Mouse (Mus musculus): Measurements from ENCODE around the gene Os9. TPM values are rescaled to one million over a fixed set of nuclear protein-coding genes. Genes with fewer than 3 reads are reported as not detected.

Gene Os9
- polyA plus RNA-seq, 1 experiment from 2014 or later, result 47.5 TPM

DNA sequence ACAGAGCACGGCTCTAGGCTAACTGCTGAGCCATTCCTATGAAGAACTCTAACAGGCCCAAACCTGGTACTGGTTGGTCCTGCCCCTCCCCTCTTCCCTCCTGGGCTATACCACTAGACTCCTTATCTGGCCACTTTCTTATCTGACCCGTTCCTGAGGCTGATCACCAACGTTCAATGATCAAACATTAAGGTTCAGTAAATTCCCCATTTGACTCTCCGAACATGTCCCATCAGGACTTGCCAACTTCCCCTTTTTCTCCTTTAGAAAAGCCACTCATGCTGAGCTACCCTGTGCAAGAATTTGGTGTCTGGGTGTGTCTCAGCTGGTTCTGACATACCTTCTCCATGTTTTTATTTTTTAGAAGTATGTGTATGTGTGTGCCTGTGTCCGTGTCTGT, 5.6 kb upstream of the Os9 start:
- WGBS, result 73% methylated on average over 5 of the region's 5 CpGs
- H3K9ac ChIP-seq (ENCODE audit: low read depth, low read length), result no peak overlapping the region
- no peak overlapping the region for H3K27ac ChIP-seq (ENCODE audit: low read depth, low read length)
- H3K4me2 ChIP-seq (replicated peaks; ENCODE audit: low read depth, low read length), result no peak overlapping the region
- H3K9me3 ChIP-seq (ENCODE audit: control insufficient read depth, low read length), result no peaks in the 10 kb centered on the region
- no peaks in the 10 kb centered on the region for H3K27me3 ChIP-seq (ENCODE audit: control insufficient read depth, insufficient read depth, low read length)
- H3K4me1 ChIP-seq (ENCODE audit: control insufficient read depth, insufficient read depth, low read length), result 0 out of 2 replicates have a peak, but pooled peaks cover 2% of the 10 kb centered on the region
- ATAC-seq (ENCODE audit: low FRiP score, low TSS enrichment), result no peak
- H3K4me3 ChIP-seq (ENCODE audit: low read length), result no peak overlapping the region
- no peaks in the 10 kb centered on the region for H3K36me3 ChIP-seq (ENCODE audit: control insufficient read depth, insufficient read depth, low read length)

DNA sequence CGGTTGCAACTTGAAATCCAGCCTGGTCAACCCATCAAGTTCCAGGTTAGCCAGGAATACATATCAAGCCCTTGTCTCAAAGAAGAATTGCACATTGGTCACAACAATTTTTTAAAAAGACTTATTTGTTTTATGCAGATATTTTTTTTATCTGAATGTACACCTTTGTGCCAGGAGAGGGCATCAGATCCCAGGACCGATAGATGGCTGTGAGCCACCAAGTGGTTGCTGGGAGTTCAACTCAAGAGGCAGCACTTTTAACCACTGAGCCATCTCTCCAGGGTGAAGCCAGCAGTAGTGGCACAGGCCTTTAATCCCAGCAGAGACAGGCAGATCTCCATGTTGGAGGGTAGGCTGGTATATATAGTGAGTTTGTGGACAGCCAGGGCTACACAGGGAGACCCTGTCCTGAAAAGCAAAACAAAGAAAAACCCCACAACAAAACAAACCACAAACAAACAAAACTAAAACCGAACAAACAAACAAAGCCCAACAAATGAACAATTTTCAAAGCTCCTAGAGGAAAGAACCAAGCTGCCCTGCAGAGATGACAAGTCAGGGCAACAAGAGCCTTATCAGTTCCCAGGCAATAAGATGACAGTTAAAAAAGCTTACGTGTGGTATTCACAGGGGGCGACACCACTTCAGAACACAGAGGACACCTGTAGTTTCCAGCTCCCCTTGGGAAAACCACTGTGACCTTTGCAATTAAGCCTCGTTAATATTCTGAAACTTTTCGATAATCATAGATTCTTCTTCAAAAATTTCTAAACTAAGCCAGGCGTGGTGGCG, 4.5 kb upstream of the Os9 start:
- Histone ChIP-seq H3K36me3 (ENCODE audit: control insufficient read depth, insufficient read depth, low read length) (no peaks in the 10 kb centered on the region), H3K9me3 (ENCODE audit: control insufficient read depth, low read length) (no peaks in the 10 kb centered on the region), H3K27ac (ENCODE audit: low read depth, low read length) (no peak overlapping the region), H3K4me3 (ENCODE audit: low read length) (no peak overlapping the region), H3K4me2 (replicated peaks; ENCODE audit: low read depth, low read length) (no peak overlapping the region), H3K27me3 (ENCODE audit: control insufficient read depth, insufficient read depth, low read length) (no peaks in the 10 kb centered on the region), H3K4me1 (ENCODE audit: control insufficient read depth, insufficient read depth, low read length) (peaks cover 2% of the 10 kb centered on the region; the same call in 1 of the 2 replicates), H3K9ac (ENCODE audit: low read depth, low read length) (no peak overlapping the region)
- 79% methylated on average over 9 of the region's 9 CpGs for WGBS
- no peak for ATAC-seq (ENCODE audit: low FRiP score, low TSS enrichment)

DNA sequence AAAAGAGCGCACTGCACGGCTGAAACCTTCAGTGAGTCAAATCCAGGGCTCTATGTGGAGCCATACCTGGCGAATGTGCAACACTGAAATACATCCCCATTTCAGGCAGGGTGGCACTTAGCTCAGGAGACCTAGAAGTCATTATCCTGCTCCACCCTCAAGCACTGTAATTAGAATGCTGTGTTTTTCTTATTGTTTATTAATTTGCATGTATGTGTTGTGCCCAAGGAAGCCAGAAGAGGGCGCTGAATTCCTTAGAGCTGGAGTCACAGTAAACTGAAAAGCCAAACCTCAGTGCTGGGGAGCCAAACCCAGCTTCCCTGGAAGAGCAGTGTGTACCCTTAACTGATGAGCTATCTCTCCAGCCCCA, 2.5 kb upstream of the Os9 start:
- Histone ChIP-seq H3K4me2 (replicated peaks; ENCODE audit: low read depth, low read length) (peak overlapping the region; percentile 53), H3K27me3 (ENCODE audit: control insufficient read depth, insufficient read depth, low read length) (no peaks in the 10 kb centered on the region), H3K9ac (ENCODE audit: low read depth, low read length) (peak overlapping the region; percentile 35; the same call in 1 of the 2 replicates), H3K4me1 (ENCODE audit: control insufficient read depth, insufficient read depth, low read length) (peaks cover 9% of the 10 kb centered on the region; the same call in 1 of the 2 replicates), H3K36me3 (ENCODE audit: control insufficient read depth, insufficient read depth, low read length) (peaks cover 6% of the 10 kb centered on the region; the same call in 1 of the 2 replicates), H3K9me3 (ENCODE audit: control insufficient read depth, low read length) (no peaks in the 10 kb centered on the region), H3K4me3 (ENCODE audit: low read length) (peak overlapping the region; percentile 22), H3K27ac (ENCODE audit: low read depth, low read length) (no peak overlapping the region)
- 14% methylated on average over 4 of the region's 4 CpGs for WGBS
- ATAC-seq (ENCODE audit: low FRiP score, low TSS enrichment), result no peak

DNA sequence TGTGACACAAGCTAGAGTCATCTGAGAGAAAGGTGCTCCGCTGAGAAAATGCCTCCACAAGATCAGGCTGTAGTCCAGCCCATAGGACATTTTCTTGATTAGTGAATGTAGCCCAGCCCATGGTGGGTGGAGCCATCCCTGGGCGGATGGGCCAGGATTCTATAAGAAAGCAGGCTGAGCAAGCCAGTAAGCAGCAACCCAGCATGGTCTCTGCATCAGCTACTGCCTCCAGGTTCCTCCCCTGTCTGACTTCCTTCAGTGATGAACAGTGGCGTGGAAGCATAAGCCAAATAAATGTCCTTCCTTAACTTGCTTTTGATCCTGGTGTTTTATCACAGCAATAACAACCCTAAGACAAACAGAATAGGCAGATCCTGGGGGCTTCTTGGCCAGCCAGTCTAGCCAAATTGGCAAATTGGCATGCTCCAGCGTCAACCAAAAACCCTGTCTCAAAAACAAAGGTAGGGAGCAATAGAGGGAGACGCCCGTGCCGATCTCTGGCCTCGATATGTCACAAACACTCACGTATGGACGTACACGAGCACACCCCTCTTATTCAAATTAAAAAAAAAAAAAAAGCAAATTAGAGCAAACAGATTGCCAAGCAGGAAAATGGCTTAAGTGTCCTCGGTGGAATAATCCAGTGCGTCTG, 2.0 kb upstream of the Os9 start:
- no peak overlapping the region for H3K27ac ChIP-seq (ENCODE audit: low read depth, low read length)
- peak overlapping the region; percentile 35; the same call in 1 of the 2 replicates for H3K9ac ChIP-seq (ENCODE audit: low read depth, low read length)
- peaks cover 10% of the 10 kb centered on the region; the same call in 1 of the 2 replicates for H3K36me3 ChIP-seq (ENCODE audit: control insufficient read depth, insufficient read depth, low read length)
- ATAC-seq (ENCODE audit: low FRiP score, low TSS enrichment), result no peak
- H3K4me3 ChIP-seq (ENCODE audit: low read length), result peak overlapping the region; percentile 22
- H3K4me2 ChIP-seq (replicated peaks; ENCODE audit: low read depth, low read length), result peak overlapping the region; percentile 53
- H3K9me3 ChIP-seq (ENCODE audit: control insufficient read depth, low read length), result no peaks in the 10 kb centered on the region
- H3K4me1 ChIP-seq (ENCODE audit: control insufficient read depth, insufficient read depth, low read length), result peaks cover 9% of the 10 kb centered on the region; the same call in 1 of the 2 replicates
- WGBS, result 11% methylated on average over 13 of the region's 13 CpGs
- no peaks in the 10 kb centered on the region for H3K27me3 ChIP-seq (ENCODE audit: control insufficient read depth, insufficient read depth, low read length)

DNA sequence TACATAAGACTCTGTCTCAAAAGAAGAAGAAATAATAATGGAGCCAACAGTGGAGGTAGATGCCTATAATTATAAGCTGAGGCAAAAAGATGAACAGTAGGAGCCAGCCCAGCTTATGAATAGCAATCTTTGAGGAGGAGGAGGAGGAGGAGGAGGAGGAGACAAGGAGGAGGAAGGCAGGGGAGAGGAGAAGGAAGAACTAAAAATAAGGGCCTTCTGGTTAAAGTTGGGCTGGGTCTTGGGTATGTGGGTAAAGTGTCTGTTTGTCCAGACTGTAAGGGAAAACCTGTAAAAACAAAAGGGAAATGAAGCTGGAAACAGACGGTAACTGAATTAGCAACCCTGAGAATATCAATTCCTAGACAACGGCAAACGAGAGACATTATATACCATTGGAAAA, 1.1 kb upstream of the Os9 start:
- H3K36me3 ChIP-seq (ENCODE audit: control insufficient read depth, insufficient read depth, low read length), result peaks cover 19% of the 10 kb centered on the region; the same call in 1 of the 2 replicates
- WGBS, result 82% methylated on average over 3 of the region's 3 CpGs
- no peaks in the 10 kb centered on the region for H3K9me3 ChIP-seq (ENCODE audit: control insufficient read depth, low read length)
- H3K4me1 ChIP-seq (ENCODE audit: control insufficient read depth, insufficient read depth, low read length), result peaks cover 9% of the 10 kb centered on the region; the same call in 1 of the 2 replicates
- no peak overlapping the region for H3K27ac ChIP-seq (ENCODE audit: low read depth, low read length)
- H3K4me2 ChIP-seq (replicated peaks; ENCODE audit: low read depth, low read length), result no peak overlapping the region
- no peak overlapping the region for H3K4me3 ChIP-seq (ENCODE audit: low read length)
- H3K27me3 ChIP-seq (ENCODE audit: control insufficient read depth, insufficient read depth, low read length), result no peaks in the 10 kb centered on the region
- ATAC-seq (ENCODE audit: low FRiP score, low TSS enrichment), result no peak
- no peak overlapping the region for H3K9ac ChIP-seq (ENCODE audit: low read depth, low read length)

DNA sequence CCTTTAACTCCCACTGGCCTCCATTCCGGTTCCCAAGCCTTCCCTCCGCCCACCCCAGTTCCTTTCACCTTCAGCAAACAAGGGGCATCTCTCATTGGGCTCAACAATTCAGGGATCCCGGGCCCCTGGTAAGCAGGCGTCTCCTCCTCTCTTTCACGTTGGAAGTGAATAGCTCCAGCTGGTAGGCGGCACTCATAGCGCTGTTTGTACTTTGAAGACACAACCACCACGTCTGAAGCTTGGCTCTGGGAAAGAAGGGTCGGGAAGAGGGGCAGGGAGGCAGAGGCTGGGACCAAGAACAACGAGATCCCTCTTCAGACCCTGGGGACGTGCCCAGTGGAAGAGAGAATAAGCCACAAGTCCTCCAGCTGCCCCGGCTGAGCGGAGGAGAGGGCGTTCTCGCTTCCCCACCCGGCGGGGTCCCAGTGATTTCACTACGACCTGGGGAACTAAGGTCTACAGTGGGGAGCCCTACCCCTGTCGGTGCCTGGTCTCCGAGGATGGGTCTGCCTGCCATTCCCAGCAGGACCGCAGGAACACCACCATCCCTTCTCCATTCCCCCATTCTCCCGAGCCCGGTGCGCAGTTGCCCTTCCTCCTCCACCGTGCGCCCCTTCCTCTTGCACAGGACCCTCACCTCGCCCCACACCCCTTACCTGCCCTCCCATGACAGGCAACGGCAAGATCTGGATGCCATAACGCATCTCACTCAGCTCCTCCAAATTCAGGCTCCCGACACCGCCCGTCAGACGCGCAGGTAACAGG, 448 bp downstream of the Os9 start:
- peak; percentile 42 for ATAC-seq (ENCODE audit: low FRiP score, low TSS enrichment)
- Histone ChIP-seq H3K27ac (ENCODE audit: low read depth, low read length) (no peak overlapping the region), H3K4me2 (replicated peaks; ENCODE audit: low read depth, low read length) (peak overlapping the region; percentile 93), H3K36me3 (ENCODE audit: control insufficient read depth, insufficient read depth, low read length) (peaks cover 27% of the 10 kb centered on the region; the same call in 1 of the 2 replicates), H3K9ac (ENCODE audit: low read depth, low read length) (peak overlapping the region; percentile 76), H3K27me3 (ENCODE audit: control insufficient read depth, insufficient read depth, low read length) (no peaks in the 10 kb centered on the region), H3K9me3 (ENCODE audit: control insufficient read depth, low read length) (no peaks in the 10 kb centered on the region), H3K4me3 (ENCODE audit: low read length) (peak overlapping the region; percentile 87), H3K4me1 (ENCODE audit: control insufficient read depth, insufficient read depth, low read length) (peaks cover 9% of the 10 kb centered on the region; the same call in 1 of the 2 replicates)
- 3% methylated on average over 34 of the region's 34 CpGs for WGBS

DNA sequence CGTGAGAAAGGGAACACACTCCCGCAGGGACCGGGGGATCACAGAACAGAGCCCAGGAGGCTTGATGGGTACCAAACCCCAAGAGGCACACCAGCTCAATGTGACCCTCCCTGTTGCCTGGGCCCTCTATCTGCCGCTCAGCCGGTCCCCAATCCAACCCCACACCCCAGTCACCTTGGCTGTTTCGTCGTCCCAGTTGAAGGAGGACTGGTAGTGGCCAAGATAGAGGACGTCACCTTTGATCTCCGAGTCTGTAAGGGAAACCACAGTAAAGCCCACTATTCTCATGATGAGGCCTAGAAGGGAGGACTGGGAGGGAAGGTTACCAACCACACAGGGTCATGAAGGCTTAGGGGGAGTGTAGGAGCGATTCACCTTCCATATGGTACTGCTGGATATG, 1.7 kb downstream of the Os9 start:
- H3K4me1 ChIP-seq (ENCODE audit: control insufficient read depth, insufficient read depth, low read length), result peaks cover 9% of the 10 kb centered on the region; the same call in 1 of the 2 replicates
- WGBS, result 76% methylated on average over 10 of the region's 10 CpGs
- no peak overlapping the region for H3K4me3 ChIP-seq (ENCODE audit: low read length)
- no peaks in the 10 kb centered on the region for H3K9me3 ChIP-seq (ENCODE audit: control insufficient read depth, low read length)
- peaks cover 27% of the 10 kb centered on the region; the same call in 1 of the 2 replicates for H3K36me3 ChIP-seq (ENCODE audit: control insufficient read depth, insufficient read depth, low read length)
- H3K4me2 ChIP-seq (replicated peaks; ENCODE audit: low read depth, low read length), result no peak overlapping the region
- H3K27ac ChIP-seq (ENCODE audit: low read depth, low read length), result no peak overlapping the region
- H3K9ac ChIP-seq (ENCODE audit: low read depth, low read length), result no peak overlapping the region
- no peak for ATAC-seq (ENCODE audit: low FRiP score, low TSS enrichment)
- H3K27me3 ChIP-seq (ENCODE audit: control insufficient read depth, insufficient read depth, low read length), result no peaks in the 10 kb centered on the region

DNA sequence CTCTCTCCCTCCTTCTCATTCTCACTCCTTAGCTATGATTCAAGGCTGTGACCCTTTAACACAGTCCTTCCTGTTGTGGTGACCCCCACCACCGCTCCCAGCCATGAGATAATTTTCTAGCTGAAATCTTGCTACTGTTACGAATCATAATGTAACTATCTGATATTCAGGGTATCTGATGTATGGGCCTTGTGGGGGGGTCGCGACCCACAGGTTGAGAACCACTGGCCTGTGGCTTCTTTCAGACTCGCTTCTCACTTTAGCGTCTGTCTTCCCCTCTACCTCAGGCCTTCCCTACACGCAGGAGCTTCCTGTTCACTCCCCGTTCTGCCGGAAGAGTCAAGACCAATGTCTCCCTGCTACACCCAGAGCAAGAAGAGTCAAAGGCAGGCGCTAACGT, 2.5 kb downstream of the Os9 start:
- peaks cover 27% of the 10 kb centered on the region; the same call in 1 of the 2 replicates for H3K36me3 ChIP-seq (ENCODE audit: control insufficient read depth, insufficient read depth, low read length)
- H3K9me3 ChIP-seq (ENCODE audit: control insufficient read depth, low read length), result no peaks in the 10 kb centered on the region
- WGBS, result 88% methylated on average over 11 of the region's 11 CpGs
- no peak overlapping the region for H3K4me3 ChIP-seq (ENCODE audit: low read length)
- no peak overlapping the region for H3K9ac ChIP-seq (ENCODE audit: low read depth, low read length)
- H3K27ac ChIP-seq (ENCODE audit: low read depth, low read length), result no peak overlapping the region
- no peak for ATAC-seq (ENCODE audit: low FRiP score, low TSS enrichment)
- no peaks in the 10 kb centered on the region for H3K27me3 ChIP-seq (ENCODE audit: control insufficient read depth, insufficient read depth, low read length)
- no peak overlapping the region for H3K4me2 ChIP-seq (replicated peaks; ENCODE audit: low read depth, low read length)
- H3K4me1 ChIP-seq (ENCODE audit: control insufficient read depth, insufficient read depth, low read length), result peaks cover 9% of the 10 kb centered on the region; the same call in 1 of the 2 replicates

Data from kidney, embryonic 14.5 days (tissue).